Mouse (Mus musculus) kidney, postnatal 0 days (tissue): Measurements from ENCODE around the gene Mpped2. TPM values are rescaled to one million over a fixed set of nuclear protein-coding genes. Genes with fewer than 3 reads are reported as not detected.
A peak's percentile ranks its signal among the peaks of the same experiment; 100 is the strongest.

Experiments
- ATAC-seq: fragments of 200-750 bp; cut with Nextera tagmentation; replicated peaks from 2 replicates; pipeline ENCODE4 v1.8.0; 2017; ENCODE audit warnings: low read depth, moderate number of reproducible peaks, moderate TSS enrichment, moderate library complexity; ENCODE audit not compliant: low FRiP score
- DNase-seq: peaks from one replicate; pipeline ENCODE4 v3.0.0-alpha.2; 2016; ENCODE audit warnings: low spot score
- H3K27ac ChIP-seq: fragments of 300-500 bp; sonication (generic); 2 replicates; pipeline ENCODE4 v1.5.1; 2014; ENCODE audit warnings: mild to moderate bottlenecking
- H3K27me3 ChIP-seq: fragments of 300-500 bp; sonication (generic); 2 replicates; pipeline ENCODE4 v1.6.1; 2014; ENCODE audit warnings: low read length, mixed read lengths; ENCODE audit not compliant: insufficient read depth
- H3K36me3 ChIP-seq: fragments of 300-500 bp; sonication (generic); 2 replicates; pipeline ENCODE4 v1.6.1; 2014; ENCODE audit warnings: low read length, mixed read lengths; ENCODE audit not compliant: insufficient read depth
- H3K4me1 ChIP-seq: fragments of 300-500 bp; sonication (generic); replicated peaks from 2 replicates; pipeline ENCODE4 v1.6.1; 2014; ENCODE audit warnings: antibody characterized with exemption, low read length, mixed read lengths; ENCODE audit not compliant: insufficient read depth
- H3K4me2 ChIP-seq: fragments of 300-500 bp; sonication (generic); 2 replicates; pipeline ENCODE4 v1.6.1; 2014; ENCODE audit warnings: mild to moderate bottlenecking, low read length, moderate library complexity, mixed read lengths
- H3K4me3 ChIP-seq: fragments of 300-500 bp; sonication (generic); replicated peaks from 2 replicates; pipeline ENCODE4 v1.5.1; 2014; ENCODE audit warnings: low read depth, low read length
- H3K9ac ChIP-seq: fragments of 300-500 bp; sonication (generic); 2 replicates; pipeline ENCODE4 v1.6.1; 2014; ENCODE audit warnings: low read depth, low read length
- H3K9me3 ChIP-seq: fragments of 300-500 bp; sonication (generic); replicated peaks from 2 replicates; pipeline ENCODE4 v1.6.1; 2016; ENCODE audit warnings: low read length, inconsistent platforms, mixed read lengths
- CTCF ChIP-seq: IDR thresholded peaks from 2 replicates; pipeline ENCODE4 v1.5.1; 2016; ENCODE audit warnings: antibody characterized with exemption, low read depth, mild to moderate bottlenecking, moderate library complexity
- WGBS: fragments of 180-500 bp; shearing (Covaris S2); extraction: QIAGEN DNeasy Blood & Tissue Kit; methylation state at CpG from one replicate; pipeline ENCODE4 v1.1.7; 2014; 5-methylcytosine and 5-hydroxymethylcytosine counted together
- polyA plus RNA-seq: library from polyadenylated mRNA; unstranded; fragments of >200 nt; fragmentation: Nextera tagmentation; extraction: Ambion mirVana; gene quantifications from 2 replicates; pipeline ENCODE4 v1.2.1, GENCODE M21; 2015

The Mpped2 gene
- polyA plus RNA-seq, 1 experiment from 2014 or later = 33.2 TPM

- TF ChIP-seq CTCF = no peak
- H3K36me3 ChIP-seq = no peaks in the 10 kb centered on the region
- peaks cover 7% of the 10 kb centered on the region; the same call in 1 of the 2 replicates for H3K4me1 ChIP-seq
- H3K4me3 ChIP-seq = no peak overlapping the region
- H3K27me3 ChIP-seq = no peaks in the 10 kb centered on the region
- H3K4me2 ChIP-seq = no peak overlapping the region
- DNase-seq = peak; percentile 90
- no peaks in the 10 kb centered on the region for H3K9me3 ChIP-seq
- 0 out of 2 replicates have a peak overlapping the region, but pooled peaks have one; percentile 47 for H3K27ac ChIP-seq
- no peak overlapping the region for H3K9ac ChIP-seq
- 5% methylated on average over 5 of the region's 5 CpGs for whole genome bisulfite sequencing
- peak; percentile 66; the same call in 1 of the 2 replicates for ATAC-seq
Measured at GRCm38 (mm10) chr2:106822540-106822939, 129.5 kb downstream of the Mpped2 start.

- Histone ChIP-seq H3K9me3 (no peaks in the 10 kb centered on the region), H3K27me3 (no peaks in the 10 kb centered on the region), H3K27ac (no peak overlapping the region), H3K9ac (no peak overlapping the region), H3K4me1 (peaks cover 11% of the 10 kb centered on the region; the same call in 1 of the 2 replicates), H3K4me3 (no peak overlapping the region), H3K36me3 (no peaks in the 10 kb centered on the region), H3K4me2 (no peak overlapping the region)
- TF ChIP-seq CTCF = no peak
- 54% methylated on average over 2 of the region's 2 CpGs for WGBS
- DNase-seq (no peak), ATAC-seq (no peak)
Measured at GRCm38 (mm10) chr2:106825461-106825860, 132.4 kb downstream of the Mpped2 start.

GRCm38 (mm10) chr2:106826023-106826422, 133.0 kb downstream of the Mpped2 start:
- 90% methylated on average over 1 of the region's 1 CpGs for WGBS
- DNase-seq = no peak

GRCm38 (mm10) chr2:106826806-106827205, 133.7 kb downstream of the Mpped2 start:
- no peaks in the 10 kb centered on the region for H3K36me3 ChIP-seq
- ATAC-seq (no peak), DNase-seq (no peak)
- H3K27me3 ChIP-seq = no peaks in the 10 kb centered on the region
- TF ChIP-seq CTCF = no peak
- H3K4me1 ChIP-seq = peaks cover 8% of the 10 kb centered on the region; the same call in 1 of the 2 replicates
- no peak overlapping the region for H3K9ac ChIP-seq
- H3K4me2 ChIP-seq = no peak overlapping the region
- H3K4me3 ChIP-seq = no peak overlapping the region
- WGBS = 91% methylated on average over 4 of the region's 4 CpGs
- no peak overlapping the region for H3K27ac ChIP-seq
- no peaks in the 10 kb centered on the region for H3K9me3 ChIP-seq

More at GRCm38 (mm10) chr2:106826023-106826422, 133.0 kb downstream of the Mpped2 start:
- Histone ChIP-seq H3K4me3 (no peak overlapping the region), H3K4me1 (peaks cover 11% of the 10 kb centered on the region; the same call in 1 of the 2 replicates), H3K4me2 (no peak overlapping the region), H3K36me3 (no peaks in the 10 kb centered on the region), H3K27ac (no peak overlapping the region), H3K9ac (no peak overlapping the region), H3K27me3 (no peaks in the 10 kb centered on the region), H3K9me3 (no peaks in the 10 kb centered on the region)
- no peak for TF ChIP-seq CTCF
- ATAC-seq = no peak

DNA sequence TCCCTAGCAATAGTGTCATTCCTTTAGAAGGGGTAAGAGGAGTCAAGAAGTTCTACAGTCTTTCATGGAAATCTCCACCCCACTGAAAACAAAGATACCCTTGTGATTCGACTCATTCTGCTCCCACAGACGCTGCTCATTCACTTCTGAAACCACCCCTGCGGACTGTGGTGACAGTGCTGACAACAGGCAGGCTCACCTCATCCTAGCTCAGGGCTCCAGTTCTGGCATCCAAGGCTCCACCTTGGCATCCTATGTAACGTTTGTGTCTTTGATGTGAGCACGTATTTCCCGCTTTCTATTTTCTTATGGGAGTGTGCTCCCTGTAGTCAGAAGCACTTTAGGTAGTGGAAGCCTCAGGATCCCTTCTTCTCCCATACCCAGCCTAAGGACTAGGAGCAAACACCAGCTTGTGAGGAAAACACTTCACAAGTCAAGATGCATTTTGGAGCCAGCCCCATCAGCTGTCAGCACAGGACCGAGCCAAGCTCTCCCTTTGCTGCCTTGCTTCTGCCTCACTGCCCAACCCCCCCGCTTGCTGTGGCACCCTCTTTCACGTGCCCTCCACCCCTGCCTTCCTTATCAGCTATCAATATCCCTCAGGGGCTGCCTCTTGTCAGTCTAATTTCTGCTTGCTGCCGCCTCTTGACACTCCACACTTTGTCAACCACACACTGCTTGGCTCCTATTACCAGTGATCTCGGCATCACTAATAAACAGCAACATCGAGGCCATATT, 135.7 kb downstream of the Mpped2 start:
- Histone ChIP-seq H3K27me3 (no peaks in the 10 kb centered on the region), H3K36me3 (no peaks in the 10 kb centered on the region), H3K27ac (no peak overlapping the region), H3K4me2 (no peak overlapping the region), H3K4me1 (0 out of 2 replicates have a peak, but pooled peaks cover 3% of the 10 kb centered on the region), H3K9me3 (no peaks in the 10 kb centered on the region), H3K4me3 (no peak overlapping the region), H3K9ac (no peak overlapping the region)
- ATAC-seq = peak; percentile 63
- no peak for DNase-seq
- 40% methylated on average over 12 of the region's 12 CpGs for WGBS
- no peak for TF ChIP-seq CTCF

- WGBS = 36% methylated on average over 4 of the region's 4 CpGs
- no peaks in the 10 kb centered on the region for H3K36me3 ChIP-seq
- no peak overlapping the region for H3K27ac ChIP-seq
- ATAC-seq (no peak), DNase-seq (no peak)
- H3K4me1 ChIP-seq = 0 out of 2 replicates have a peak, but pooled peaks cover 3% of the 10 kb centered on the region
- H3K4me3 ChIP-seq = no peak overlapping the region
- no peaks in the 10 kb centered on the region for H3K27me3 ChIP-seq
- no peak for TF ChIP-seq CTCF
- no peaks in the 10 kb centered on the region for H3K9me3 ChIP-seq
- H3K9ac ChIP-seq = no peak overlapping the region
- no peak overlapping the region for H3K4me2 ChIP-seq
Measured at GRCm38 (mm10) chr2:106829420-106829819, 136.4 kb downstream of the Mpped2 start.
